Comparison of ENCODE assay signal across 8 mouse cellular contexts in the genomic region with DNA sequence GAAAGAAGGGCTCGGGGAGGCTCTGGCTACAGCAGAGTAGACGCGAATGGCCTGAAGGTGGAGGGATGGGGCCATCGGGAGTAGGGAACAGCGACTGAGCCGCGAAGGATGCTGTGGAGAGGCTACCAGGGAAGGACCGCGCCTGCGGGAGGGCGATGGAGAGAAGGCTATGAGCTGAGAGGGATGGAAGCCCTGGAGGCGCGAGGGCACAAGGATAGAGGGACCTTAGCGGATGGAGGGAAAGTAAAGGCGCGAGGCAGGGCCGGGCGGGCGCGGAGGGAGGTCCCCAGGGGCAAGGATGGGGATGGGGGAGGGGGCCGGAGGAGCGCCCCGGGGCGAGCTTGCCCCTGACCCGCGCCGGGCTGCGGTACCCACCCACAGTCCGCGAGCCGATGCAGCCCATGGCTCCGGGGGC. TPM values are rescaled to one million over a fixed set of nuclear protein-coding genes. Genes with fewer than 3 reads are reported as not detected.
A peak's percentile ranks its signal among the peaks of the same experiment; 100 is the strongest.
DNase-seq lines count a peak whose midpoint lies in the region; ATAC-seq and TF ChIP-seq lines count a peak whose summit lies in the region.
"Had no signal": no experiment of that assay in that cellular context is flagged by ENCODE, and none has a peak within 500 bp of the region (broad histone marks: within the 10 kb centered on the region; RNA-seq: fewer than 3 reads in every experiment).

No protein-coding gene starts in this region.

- no peak overlapping the region for H3K9ac ChIP-seq in lung, postnatal 0 days (replicated peaks; ENCODE audit: low read depth)
- peak overlapping the region; percentile 82 for H3K9ac ChIP-seq in forebrain, postnatal 0 days
- H3K9ac ChIP-seq in midbrain, postnatal 0 days (replicated peaks; ENCODE audit: low read length, poor library complexity, severe bottlenecking): peak overlapping the region; percentile 81

- WGBS in lung, postnatal 0 days: under 1% methylated on average over 9 of the region's 32 CpGs
- under 1% methylated on average over 27 of the region's 32 CpGs for WGBS in lung, adult 2 months
- 7% methylated on average over 24 of the region's 32 CpGs for WGBS in forebrain, postnatal 0 days
- 0% methylated on average over 21 of the region's 32 CpGs for WGBS in midbrain, postnatal 0 days

- TF ChIP-seq EP300 in lung, postnatal 0 days (IDR thresholded peaks at IDR 0.05): no peak

- no peak for TF ChIP-seq CTCF in lung, postnatal 0 days (IDR thresholded peaks at IDR 0.05)
- no peak for TF ChIP-seq CTCF in lung, adult 2 months (IDR thresholded peaks at IDR 0.05; ENCODE audit: insufficient read depth, low read length)
- TF ChIP-seq CTCF in forebrain, postnatal 0 days (IDR thresholded peaks at IDR 0.05; ENCODE audit: low read depth): peak; percentile 25
- no peak; the same call in 1 of the 2 replicates for TF ChIP-seq CTCF in midbrain, postnatal 0 days (IDR thresholded peaks at IDR 0.05)

- peak overlapping the region; percentile 51 for H3K4me3 ChIP-seq in lung, postnatal 0 days (ENCODE audit: low read depth, low read length)
- H3K4me3 ChIP-seq in lung, adult 2 months (replicated peaks; ENCODE audit: extremely low read depth, low read depth, low read length): no peak overlapping the region
- peak overlapping the region; percentile 82 for H3K4me3 ChIP-seq in forebrain, postnatal 0 days (ENCODE audit: low read depth, low read length)
- peak overlapping the region; percentile 58 for H3K4me3 ChIP-seq in midbrain, postnatal 0 days (ENCODE audit: low read depth, low read length)
- H3K4me3 ChIP-seq: erythroblast, embryonic 14.5 days had no signal

- peaks cover 6% of the 10 kb centered on the region; the same call in 1 of the 2 replicates for H3K4me1 ChIP-seq in lung, postnatal 0 days (ENCODE audit: insufficient read depth, low read depth, low read length)
- H3K4me1 ChIP-seq in lung, adult 2 months (ENCODE audit: control insufficient read depth, insufficient read depth, low read length): peaks cover 5% of the 10 kb centered on the region
- no peaks in the 10 kb centered on the region for H3K4me1 ChIP-seq in forebrain, postnatal 0 days (ENCODE audit: insufficient read depth)
- no peaks in the 10 kb centered on the region for H3K4me1 ChIP-seq in midbrain, postnatal 0 days (ENCODE audit: insufficient read depth, low read length)

- H3K4me2 ChIP-seq in lung, postnatal 0 days (replicated peaks; ENCODE audit: low read depth, low read length): peak overlapping the region; percentile 89
- H3K4me2 ChIP-seq in forebrain, postnatal 0 days (ENCODE audit: low read depth): peak overlapping the region; percentile 88
- peak overlapping the region; percentile 72 for H3K4me2 ChIP-seq in midbrain, postnatal 0 days (ENCODE audit: low read depth, low read length, poor library complexity, severe bottlenecking)

- DNase-seq in lung, postnatal 0 days (ENCODE audit: low spot score): no peak
- no peak for DNase-seq in lung, adult 2 months
- DNase-seq in cerebellum, postnatal 10 days: peak; percentile 74 to 75
- DNase-seq in forebrain, postnatal 0 days: peak; percentile 67
- peak; percentile 28 to 35 for DNase-seq in kidney, postnatal 4 days
- peak; percentile 30 for DNase-seq in midbrain, postnatal 0 days (ENCODE audit: low spot score)
- DNase-seq in spleen, postnatal 14 days (ENCODE audit: low spot score in 2 of 2): no peak

- no peaks in the 10 kb centered on the region for H3K36me3 ChIP-seq in lung, postnatal 0 days (ENCODE audit: insufficient read depth, low read length)
- H3K36me3 ChIP-seq in forebrain, postnatal 0 days (ENCODE audit: insufficient read depth): peaks cover 3% of the 10 kb centered on the region; the same call in 1 of the 2 replicates
- H3K36me3 ChIP-seq in midbrain, postnatal 0 days (ENCODE audit: insufficient read depth, low read length): no peaks in the 10 kb centered on the region; the same call in 1 of the 2 replicates

- H3K27ac ChIP-seq in lung, postnatal 0 days (ENCODE audit: low read length): no peak overlapping the region
- peak overlapping the region; percentile 80 for H3K27ac ChIP-seq in forebrain, postnatal 0 days (ENCODE audit: low read depth, low read length)
- H3K27ac ChIP-seq in midbrain, postnatal 0 days (ENCODE audit: low read depth, low read length): peak overlapping the region; percentile 71

- H3K9me3 ChIP-seq in lung, postnatal 0 days (ENCODE audit: low read length): no peaks in the 10 kb centered on the region
- no peaks in the 10 kb centered on the region for H3K9me3 ChIP-seq in forebrain, postnatal 0 days (ENCODE audit: low read length)
- H3K9me3 ChIP-seq in midbrain, postnatal 0 days (ENCODE audit: low read length): no peaks in the 10 kb centered on the region

- peak; percentile 25 for ATAC-seq in lung, postnatal 0 days
- ATAC-seq in forebrain, postnatal 0 days: peak; percentile 65
- ATAC-seq in midbrain, postnatal 0 days (ENCODE audit: low FRiP score): peak; percentile 67

- TF ChIP-seq POLR2A in lung, adult 2 months (IDR thresholded peaks at IDR 0.05; ENCODE audit: borderline replicate concordance, extremely low read depth, low read depth, low read length): no peak

- H3K27me3 ChIP-seq in lung, postnatal 0 days (replicated peaks; ENCODE audit: insufficient read depth, low read length): peaks cover 17% of the 10 kb centered on the region; the same call in 1 of the 2 replicates
- no peaks in the 10 kb centered on the region for H3K27me3 ChIP-seq in forebrain, postnatal 0 days (ENCODE audit: insufficient read depth, low read length)
- H3K27me3 ChIP-seq in midbrain, postnatal 0 days (ENCODE audit: insufficient read depth, low read length): no peaks in the 10 kb centered on the region

RNA-seq across cellular contexts. Expression of a gene that starts 0.4 kb away (rescaled TPM):
- polyA plus RNA-seq in lung, postnatal 0 days (2015; fragmentation: Nextera tagmentation; extraction: Ambion mirVana): not detected in 2 replicates
- 0.42 and 0.45 TPM in 2 replicates for polyA plus RNA-seq in lung, adult 2 months (2012; rRNA removed)
- total RNA-seq in forebrain, postnatal 0 days (2014; rRNA removed): 59.2 and 72.2 TPM in 2 replicates
- polyA plus RNA-seq in forebrain, postnatal 0 days (2015; fragmentation: Nextera tagmentation; extraction: Ambion mirVana): 5.3 and 5.6 TPM in 2 replicates
- 55.6 and 59.6 TPM in 2 replicates for total RNA-seq in midbrain, postnatal 0 days (2014; rRNA removed)
- polyA plus RNA-seq in midbrain, postnatal 0 days (2015; fragmentation: Nextera tagmentation; extraction: Ambion mirVana): 5.6 and 6.0 TPM in 2 replicates
- polyA plus RNA-seq: erythroblast, embryonic 14.5 days had no signal

RNA-seq across cellular contexts. Expression of a gene that starts 25.4 kb away (rescaled TPM):
- polyA plus RNA-seq in lung, postnatal 0 days (2015; fragmentation: Nextera tagmentation; extraction: Ambion mirVana): 166 and 183 TPM in 2 replicates
- 311 and 352 TPM in 2 replicates for polyA plus RNA-seq in lung, adult 2 months (2012; rRNA removed)
- total RNA-seq in forebrain, postnatal 0 days (2014; rRNA removed): 30.5 and 35.6 TPM in 2 replicates
- polyA plus RNA-seq in forebrain, postnatal 0 days (2015; fragmentation: Nextera tagmentation; extraction: Ambion mirVana): 43.5 and 51.6 TPM in 2 replicates
- total RNA-seq in midbrain, postnatal 0 days (2014; rRNA removed): 47.3 and 71.7 TPM in 2 replicates
- polyA plus RNA-seq in midbrain, postnatal 0 days (2015; fragmentation: Nextera tagmentation; extraction: Ambion mirVana): 60.5 and 62.7 TPM in 2 replicates

RNA-seq across cellular contexts. Expression of a gene that starts 37.6 kb away (rescaled TPM):
- polyA plus RNA-seq in lung, postnatal 0 days (2015; fragmentation: Nextera tagmentation; extraction: Ambion mirVana): 0.05 TPM in 1 of 2 replicates, not detected in the other
- polyA plus RNA-seq in lung, adult 2 months (2012; rRNA removed): 0.34 and 1.5 TPM in 2 replicates
- 1.8 and 3.3 TPM in 2 replicates for total RNA-seq in forebrain, postnatal 0 days (2014; rRNA removed)
- 0.55 and 0.74 TPM in 2 replicates for polyA plus RNA-seq in forebrain, postnatal 0 days (2015; fragmentation: Nextera tagmentation; extraction: Ambion mirVana)
- 1.2 and 2.4 TPM in 2 replicates for total RNA-seq in midbrain, postnatal 0 days (2014; rRNA removed)
- polyA plus RNA-seq in midbrain, postnatal 0 days (2015; fragmentation: Nextera tagmentation; extraction: Ambion mirVana): 1.0 and 1.3 TPM in 2 replicates
- polyA plus RNA-seq: erythroblast, embryonic 14.5 days had no signal

RNA-seq across cellular contexts. Expression of a gene that starts 49.0 kb away (rescaled TPM):
- 21.8 TPM in 2 replicates for polyA plus RNA-seq in lung, postnatal 0 days (2015; fragmentation: Nextera tagmentation; extraction: Ambion mirVana)
- polyA plus RNA-seq in lung, adult 2 months (2012; rRNA removed): 22.4 and 26.7 TPM in 2 replicates
- total RNA-seq in forebrain, postnatal 0 days (2014; rRNA removed): 0.62 and 0.86 TPM in 2 replicates
- polyA plus RNA-seq in forebrain, postnatal 0 days (2015; fragmentation: Nextera tagmentation; extraction: Ambion mirVana): 0.20 and 0.67 TPM in 2 replicates
- total RNA-seq in midbrain, postnatal 0 days (2014; rRNA removed): 0.71 and 1.1 TPM in 2 replicates
- polyA plus RNA-seq in midbrain, postnatal 0 days (2015; fragmentation: Nextera tagmentation; extraction: Ambion mirVana): 0.58 and 0.74 TPM in 2 replicates

RNA-seq across cellular contexts. Expression of a gene that starts 59.3 kb away (rescaled TPM):
- polyA plus RNA-seq in lung, postnatal 0 days (2015; fragmentation: Nextera tagmentation; extraction: Ambion mirVana): 29.0 and 33.1 TPM in 2 replicates
- polyA plus RNA-seq in lung, adult 2 months (2012; rRNA removed): 24.2 and 36.7 TPM in 2 replicates
- 35.0 and 54.0 TPM in 2 replicates for total RNA-seq in forebrain, postnatal 0 days (2014; rRNA removed)
- 21.3 and 24.7 TPM in 2 replicates for polyA plus RNA-seq in forebrain, postnatal 0 days (2015; fragmentation: Nextera tagmentation; extraction: Ambion mirVana)
- 42.6 and 50.7 TPM in 2 replicates for total RNA-seq in midbrain, postnatal 0 days (2014; rRNA removed)
- 17.9 and 18.4 TPM in 2 replicates for polyA plus RNA-seq in midbrain, postnatal 0 days (2015; fragmentation: Nextera tagmentation; extraction: Ambion mirVana)

Comparison
In these comparisons a context has a peak if more than half of its experiments do, and no peak if none do; other contexts are left out.
1. DNase-seq: peak in cerebellum, postnatal 10 days (2 of 2), forebrain, postnatal 0 days (single experiment), kidney, postnatal 4 days (2 of 2) and midbrain, postnatal 0 days (single experiment); none in lung, postnatal 0 days (single experiment), lung, adult 2 months (single experiment) and spleen, postnatal 14 days (0 of 2).
2. Peak in every context shown above with its lines, with median percentiles within 50 percentile points of each other: ATAC-seq and H3K4me2 ChIP-seq.